Mouse (Mus musculus) NIH3T3 (cell line): ENCODE measurements around the gene Hmga1b.
A peak's percentile ranks its signal among the peaks of the same experiment; 100 is the strongest.
"Not testable (repeated sequence)": the region's sequence is repeated elsewhere in the genome, so short reads cannot be mapped to it uniquely, and the experiment has no call there.

Source experiments
- DNase-seq: peaks from one replicate; pipeline ENCODE4 v3.0.0-alpha.2; 2012; ENCODE audit warnings: low read depth

The Hmga1b gene

DNA sequence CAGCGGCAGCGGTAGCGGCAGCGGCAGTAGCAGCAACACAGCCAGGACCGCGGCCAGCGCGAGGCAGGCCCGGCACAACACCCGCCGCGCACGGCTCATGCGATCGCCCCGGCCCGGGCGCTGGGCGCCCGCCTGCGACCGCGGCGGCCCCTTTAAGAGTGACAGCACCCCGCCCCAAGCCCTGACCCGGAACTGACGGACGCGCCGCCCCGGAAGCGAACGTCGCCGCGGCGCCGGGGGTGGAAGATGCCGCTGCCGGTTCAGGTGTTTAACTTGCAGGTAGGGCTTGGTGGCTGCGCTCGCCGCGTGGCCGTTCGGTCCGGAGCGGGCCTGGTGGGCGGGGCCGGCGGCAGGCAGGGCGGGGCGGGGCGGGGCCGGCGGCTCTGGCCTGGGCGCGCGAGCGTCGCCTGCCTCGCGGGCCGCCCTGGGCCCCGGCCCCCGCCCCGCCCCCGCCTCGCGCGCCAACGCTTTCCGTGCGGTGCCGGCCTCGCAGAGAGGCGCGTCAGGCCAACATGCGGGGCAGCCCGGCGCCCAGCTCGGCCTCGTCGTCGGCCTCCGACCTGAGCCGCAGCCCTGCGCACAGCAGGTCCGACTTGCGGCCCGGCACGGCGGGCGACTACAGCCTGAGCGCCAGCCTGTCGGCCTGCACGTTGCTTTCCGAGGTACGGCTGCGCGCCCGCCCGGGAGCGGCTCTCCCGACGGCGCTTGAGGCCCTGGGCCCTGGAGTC lies 21.6 kb downstream of the Hmga1b start, which contains the start of the genes Rfng and Gps1:
Rfng (minus strand) TSS at position 144 of the 728 bp plus-strand sequence.
Gps1 (plus strand) TSS at position 209 of the 728 bp plus-strand sequence.
- DNase-seq = peak; percentile 81

DNA sequence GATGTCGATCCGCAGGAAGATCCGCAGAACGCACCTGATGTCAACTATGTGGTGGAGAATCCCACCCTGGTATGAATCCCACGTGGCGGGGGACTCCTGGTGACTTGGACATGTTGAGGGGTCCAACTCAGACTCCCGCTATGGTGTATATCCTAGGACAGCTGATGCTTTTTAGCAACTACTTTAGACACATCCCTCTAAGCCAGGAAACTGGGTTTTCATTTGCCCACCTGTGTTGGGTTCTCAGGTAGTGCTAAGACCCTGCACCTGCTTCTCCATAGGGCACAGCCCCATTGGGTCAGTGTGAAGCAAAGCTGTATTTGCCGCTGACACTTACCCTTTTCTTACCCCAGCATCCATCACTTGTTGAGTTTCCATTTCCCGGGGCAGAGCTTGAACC lies 22.6 kb downstream of the Hmga1b start:
- DNase-seq = no peak

DNA sequence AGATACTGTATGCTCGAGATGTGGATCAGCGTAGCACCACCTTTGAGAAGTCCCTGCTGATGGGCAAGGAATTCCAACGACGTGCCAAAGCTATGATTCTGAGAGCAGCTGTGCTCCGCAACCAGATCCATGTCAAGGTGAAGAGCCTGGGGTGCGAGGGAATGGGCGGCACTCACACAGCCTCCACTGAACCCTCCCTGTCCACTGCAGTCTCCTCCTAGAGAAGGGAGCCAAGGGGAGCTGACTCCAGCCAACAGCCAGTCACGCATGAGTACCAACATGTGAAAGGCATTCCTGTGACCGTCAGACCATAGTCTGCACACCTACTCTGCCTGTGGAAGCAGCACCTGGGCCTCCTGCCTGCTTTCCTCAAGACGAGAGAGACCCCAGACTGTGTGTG lies 25.9 kb downstream of the Hmga1b start:
- DNase-seq = not testable (repeated sequence)

DNA sequence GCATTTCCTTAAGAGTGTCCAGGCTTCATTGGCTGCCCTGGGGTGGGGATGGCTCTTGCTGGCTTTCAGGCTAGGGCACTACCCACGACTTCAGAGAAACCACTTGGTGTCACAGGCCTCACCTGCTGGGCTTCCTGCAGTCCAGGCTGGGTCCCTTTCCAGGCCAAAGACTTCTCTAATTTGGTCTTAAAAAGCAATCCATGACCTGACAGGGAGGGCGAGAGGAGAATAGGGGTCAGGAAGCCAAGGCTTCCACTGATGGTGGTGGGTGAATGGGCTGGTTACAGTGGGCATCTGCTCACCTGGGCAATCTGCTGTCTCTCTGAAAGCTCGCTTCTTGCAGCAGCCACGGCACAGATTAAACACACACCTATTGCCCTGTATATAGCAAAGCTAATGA lies 26.8 kb downstream of the Hmga1b start:
- no peak for DNase-seq

DNA sequence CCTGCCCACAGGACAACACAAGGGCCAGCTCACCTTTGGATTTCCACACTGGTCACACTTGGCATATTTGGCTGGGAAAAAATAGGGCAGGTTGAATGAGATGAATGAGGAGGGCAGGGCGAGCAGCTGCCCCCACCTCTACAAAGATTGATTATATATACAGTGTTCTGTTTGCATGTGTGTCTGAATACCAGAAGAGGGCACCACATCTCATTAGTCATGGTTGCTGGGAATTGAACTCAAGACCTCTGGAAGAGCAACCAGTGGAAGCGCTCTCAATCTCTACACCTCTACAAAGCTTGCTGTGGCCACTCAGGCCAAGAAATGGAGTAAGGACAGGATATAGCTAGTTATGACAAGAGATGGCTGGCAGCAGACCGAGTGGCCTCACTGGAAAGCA lies 27.2 kb downstream of the Hmga1b start:
- DNase-seq = no peak

DNA sequence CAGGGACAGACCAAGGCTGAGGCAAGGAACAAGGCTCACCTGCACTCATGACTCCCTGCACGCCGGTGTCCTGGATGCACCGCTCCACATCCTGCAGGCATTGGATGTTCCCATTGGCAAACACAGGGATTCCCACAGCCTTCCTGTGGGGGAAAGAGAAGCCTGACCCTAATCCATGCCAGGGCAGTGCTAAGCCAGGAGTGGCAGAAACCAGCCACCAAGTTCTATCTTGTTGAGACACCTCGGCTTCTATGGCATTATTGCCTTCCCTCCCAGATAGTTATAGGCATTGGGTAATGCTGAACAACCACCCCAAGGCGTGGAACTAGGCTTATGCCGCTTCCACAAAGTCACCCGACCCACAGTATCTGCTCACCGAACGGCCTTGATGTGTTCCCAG lies 30.1 kb downstream of the Hmga1b start:
- no peak for DNase-seq

DNA sequence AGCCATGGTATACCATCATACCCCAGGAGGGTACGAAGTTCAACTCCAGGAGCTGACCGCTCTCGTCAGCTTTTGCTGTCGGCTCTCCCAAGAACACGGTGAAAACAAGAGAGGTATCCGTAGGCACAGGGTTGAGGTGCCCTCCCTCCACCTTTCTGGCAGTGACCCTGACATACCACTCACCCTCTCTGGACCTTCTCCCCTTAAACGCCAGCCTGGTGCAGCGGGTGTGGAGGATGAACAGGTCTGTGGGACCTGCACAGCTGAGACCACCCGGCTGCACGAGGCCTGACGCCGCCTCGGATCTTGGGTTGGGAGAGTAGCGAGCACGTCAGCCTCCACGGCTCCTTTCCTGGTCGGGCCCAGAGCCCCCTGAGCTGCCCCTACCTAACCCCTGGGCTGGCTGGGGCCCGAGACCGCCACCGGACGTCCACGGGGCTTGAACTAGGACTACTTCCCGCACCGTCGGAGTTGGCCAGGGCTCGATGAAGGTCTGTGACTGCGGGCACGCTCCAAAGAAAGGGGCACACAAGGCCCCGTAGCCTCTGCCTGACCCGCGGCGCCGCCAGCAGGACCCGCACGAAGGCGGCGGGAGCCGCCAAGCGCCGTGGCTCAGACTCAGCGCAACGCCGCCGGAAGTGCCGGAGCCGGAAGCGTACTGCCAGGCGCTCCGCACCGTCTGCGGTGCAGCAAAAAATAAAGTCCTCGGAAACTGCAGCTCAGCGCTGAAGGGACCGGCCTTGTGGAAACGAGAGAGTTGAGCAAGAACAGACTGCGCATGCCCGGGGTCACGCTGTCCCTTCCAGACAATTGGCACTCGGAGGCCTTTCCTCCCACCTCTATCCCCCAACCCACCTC lies 33.4 kb downstream of the Hmga1b start, which contains the start of gene Dus1l:
Dus1l (minus strand) TSS at position 648 of the 858 bp plus-strand sequence.
- peak; percentile 98 for DNase-seq

DNA sequence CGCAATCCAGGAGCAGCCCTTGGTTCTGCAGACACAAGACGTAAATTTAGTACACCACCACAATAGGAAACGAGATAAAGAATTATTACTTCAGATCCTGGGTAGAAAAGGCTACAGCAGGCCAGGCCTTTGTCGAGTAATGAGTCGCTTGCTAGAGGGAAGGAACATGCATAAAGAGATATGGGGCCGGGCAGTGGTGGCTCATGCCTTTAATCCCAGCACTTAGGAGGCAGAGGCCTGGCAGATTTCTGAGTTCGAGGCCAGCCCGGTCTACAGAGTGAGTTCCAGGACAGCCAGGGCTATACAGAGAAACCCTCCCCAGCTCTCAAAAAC lies 34.0 kb downstream of the Hmga1b start:
- DNase-seq = no peak

DNA sequence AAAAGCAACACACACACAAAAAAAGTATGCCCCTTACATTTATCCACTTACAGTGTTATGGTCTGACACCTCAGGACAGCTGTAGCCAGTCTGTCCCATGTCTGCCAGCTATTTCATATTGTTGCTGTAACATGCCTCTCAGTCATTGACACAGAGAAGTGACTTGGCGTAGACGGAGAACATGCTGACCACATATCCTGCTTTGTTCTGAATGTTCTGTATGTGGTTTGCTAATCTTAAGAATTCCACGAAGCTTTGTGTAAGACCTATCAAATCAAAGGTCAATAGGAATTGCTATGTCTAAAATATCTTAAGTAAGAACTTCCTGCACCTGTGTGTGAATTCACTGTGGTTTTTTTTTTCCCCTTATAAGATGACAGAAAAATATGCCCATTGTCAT lies 35.6 kb downstream of the Hmga1b start:
- no peak for DNase-seq

DNA sequence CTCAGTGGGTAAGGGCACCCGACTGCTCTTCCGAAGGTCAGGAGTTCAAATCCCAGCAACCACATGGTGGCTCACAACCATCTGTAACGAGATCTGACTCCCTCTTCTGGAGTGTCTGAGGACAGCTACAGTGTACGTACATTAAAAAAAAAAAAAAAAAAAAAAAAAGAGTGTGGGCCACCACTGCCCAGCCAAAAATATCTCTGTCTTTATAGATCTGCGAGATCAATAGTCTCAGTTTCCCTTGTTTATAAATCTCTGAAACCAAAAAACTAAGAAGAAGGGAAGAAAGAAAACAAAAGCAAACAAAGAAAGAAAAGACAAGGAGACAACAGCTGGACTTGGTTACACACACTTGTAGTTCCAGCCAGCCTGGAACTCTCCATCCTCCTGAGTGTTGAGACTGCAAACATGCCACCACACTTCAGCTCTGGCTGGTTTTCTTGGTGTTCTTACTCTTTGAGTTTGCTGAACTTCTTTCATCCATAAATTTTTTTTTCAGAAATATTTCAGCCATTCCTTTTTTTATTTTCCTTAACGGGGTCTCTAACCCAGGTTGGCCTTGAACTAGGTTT lies 36.8 kb downstream of the Hmga1b start:
- DNase-seq = peak; percentile 44

DNA sequence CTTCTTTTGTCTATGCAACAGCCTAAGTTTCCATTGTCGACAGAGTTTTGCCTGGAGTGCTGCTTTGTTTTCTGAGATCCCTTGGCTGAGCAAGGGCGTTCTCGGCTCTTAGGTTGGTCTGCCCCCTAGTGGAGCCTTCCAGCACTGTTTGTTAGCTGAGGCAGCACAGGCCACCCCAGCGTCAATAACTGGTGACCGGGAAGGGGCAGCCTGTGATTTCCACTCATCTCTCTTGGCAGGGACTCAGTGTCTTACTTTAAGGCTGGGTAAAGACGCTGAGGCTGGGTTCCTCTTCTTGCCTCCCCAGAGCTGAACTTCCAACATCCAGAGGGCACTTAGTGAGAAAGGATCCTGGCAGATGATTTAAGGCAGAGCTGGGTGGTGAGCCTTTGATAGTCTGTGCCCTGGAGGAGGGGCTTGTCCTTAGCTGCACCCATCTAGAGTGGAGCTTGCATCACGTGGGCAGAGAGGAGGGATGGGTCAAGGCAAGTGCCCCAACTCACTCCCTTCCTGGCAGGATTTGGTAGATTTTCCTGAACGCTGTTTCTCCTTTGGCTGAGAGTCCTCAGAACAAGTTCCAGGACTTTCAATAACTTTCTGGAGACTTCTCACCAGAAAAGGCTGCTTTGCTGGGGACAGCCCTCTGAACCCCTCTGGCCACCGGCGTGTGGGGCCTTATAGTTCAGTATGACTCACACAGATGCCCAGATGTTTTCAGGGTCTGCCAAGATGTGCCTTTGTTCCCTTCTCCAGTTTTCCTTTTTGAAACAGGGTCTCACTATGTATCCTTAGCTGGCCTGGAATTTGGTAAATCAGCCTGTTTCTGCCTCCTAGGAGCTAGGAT lies 37.7 kb downstream of the Hmga1b start:
- peak; percentile 96 for DNase-seq

DNA sequence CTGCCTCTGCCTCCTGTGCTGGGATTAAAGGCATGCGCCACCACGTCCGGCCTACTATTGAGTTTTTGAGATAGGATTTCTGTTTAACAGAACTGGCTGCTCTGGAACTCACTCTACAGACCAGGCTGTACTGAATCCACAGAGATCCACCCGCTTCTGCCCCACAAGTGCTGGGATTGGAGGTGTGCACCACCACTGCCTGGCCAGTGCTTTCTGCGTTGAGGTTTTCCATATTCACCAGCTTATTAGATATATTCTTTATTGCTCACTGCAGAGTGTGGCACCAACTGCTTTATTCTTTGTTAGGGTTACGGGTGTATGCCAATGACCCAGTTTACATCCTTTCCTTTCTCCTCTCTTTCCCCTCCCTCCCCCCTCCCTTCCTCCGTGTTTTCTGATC lies 41.7 kb downstream of the Hmga1b start:
- DNase-seq = no peak

DNA sequence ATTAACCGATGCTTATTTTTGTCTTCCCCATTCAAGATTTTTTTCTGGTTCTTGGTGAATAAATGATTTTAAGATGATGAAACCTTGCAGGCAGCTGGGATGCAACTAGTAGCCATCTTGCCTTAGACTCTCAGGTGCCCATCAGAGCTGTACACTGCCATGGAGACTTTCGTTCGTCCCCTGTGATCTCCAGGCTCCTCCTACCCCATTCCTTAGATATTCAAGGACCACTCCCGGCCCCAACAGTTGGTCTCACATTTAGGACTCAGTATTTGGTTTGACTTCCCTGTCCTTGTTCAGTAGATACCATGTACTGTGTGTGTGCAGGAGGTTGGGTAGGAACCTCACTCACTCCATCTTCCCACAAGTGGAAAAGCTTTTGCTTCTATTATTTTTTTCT lies 42.2 kb downstream of the Hmga1b start:
- DNase-seq = no peak

DNA sequence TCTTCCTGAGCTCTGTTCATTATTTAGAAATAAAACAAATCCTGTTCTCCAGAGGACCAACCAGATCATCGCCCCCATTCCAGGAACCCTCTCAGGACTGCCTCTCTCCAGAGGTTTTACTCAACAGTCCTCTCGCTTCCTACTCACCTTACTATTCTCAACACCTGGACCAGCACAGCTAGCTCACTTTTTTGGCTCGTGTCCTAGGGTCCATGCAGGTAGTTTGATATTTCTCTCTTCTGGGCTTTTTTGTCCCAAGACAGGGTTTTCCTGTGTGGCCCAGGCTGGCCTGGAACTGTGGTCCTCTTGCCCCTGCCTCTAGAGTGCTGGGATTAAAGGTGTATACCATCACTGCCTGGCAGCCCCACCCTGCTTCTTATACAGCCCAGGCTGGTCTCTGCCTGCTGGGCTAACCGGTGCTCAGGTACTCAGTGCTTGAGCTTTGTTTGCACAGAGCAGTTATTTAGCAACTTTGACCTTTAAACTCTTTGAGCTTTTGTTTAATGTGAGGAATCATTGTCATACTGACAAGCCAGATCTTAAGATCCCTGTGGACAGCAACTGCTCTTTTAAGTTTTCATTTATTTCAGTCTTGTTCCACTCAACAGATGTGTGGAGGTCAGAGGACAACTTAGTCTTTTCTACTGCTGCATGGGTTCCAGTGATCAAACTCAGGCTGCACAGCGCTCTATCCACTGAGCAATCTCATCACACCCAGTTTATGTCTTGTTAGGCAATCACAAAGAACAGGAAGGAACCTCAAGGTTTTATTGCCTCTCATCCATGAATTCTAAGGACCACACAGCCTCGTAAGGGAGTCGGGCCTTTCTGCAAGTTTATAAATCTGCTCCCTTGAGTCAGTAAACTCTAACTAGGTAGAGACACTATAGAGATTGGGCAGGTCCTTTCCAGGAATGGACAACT lies 43.0 kb downstream of the Hmga1b start:
- DNase-seq = no peak

DNA sequence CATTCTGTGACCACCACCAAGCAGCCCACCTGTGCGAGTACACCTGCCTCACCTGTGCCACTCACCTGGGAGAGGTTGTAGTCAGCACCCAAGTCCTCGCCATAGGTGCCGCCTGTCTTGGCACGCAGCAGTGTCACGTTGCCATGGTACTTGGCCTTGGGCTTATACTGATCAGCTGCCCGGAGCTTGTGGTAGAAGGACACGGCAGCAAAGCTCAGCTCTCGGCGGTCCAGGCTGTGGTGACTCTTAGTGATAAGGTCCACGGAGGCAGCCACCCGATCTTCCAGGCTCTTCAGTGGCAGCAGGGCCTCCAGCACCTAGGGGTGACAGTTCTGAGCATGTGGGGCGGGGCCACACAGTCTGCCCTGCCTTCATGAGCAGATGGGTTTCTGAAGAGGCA lies 45.4 kb downstream of the Hmga1b start:
- DNase-seq = no peak

DNA sequence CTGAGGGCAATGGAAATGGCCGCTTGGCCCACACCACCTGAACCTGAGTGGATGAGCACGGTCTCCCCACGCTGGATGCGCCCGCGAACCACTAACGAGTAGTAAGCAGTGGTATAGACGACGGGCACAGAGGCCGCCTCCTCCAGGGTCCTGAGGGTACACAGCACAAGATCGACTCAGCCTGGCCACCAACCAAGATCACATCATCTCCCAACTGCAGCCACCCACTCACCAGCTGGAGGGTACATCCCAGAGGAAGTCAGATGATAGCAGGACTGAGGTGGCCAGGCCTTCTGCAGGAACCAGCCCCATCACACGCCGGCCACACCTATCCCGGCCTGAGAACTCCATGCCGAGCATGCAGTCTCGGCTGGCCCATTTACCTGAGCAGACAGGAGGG lies 49.5 kb downstream of the Hmga1b start:
- no peak for DNase-seq
